Mouse (Mus musculus): ENCODE measurements at regions not wholly inside any gene's neighbourhood (a gene's known extent, or its start where the extent isn't known, plus 50 kb on each side); places are given as distances from the start of the nearest gene placed in this dataset.

- H3K9ac ChIP-seq (ENCODE audit: insufficient read depth, low read depth, low read length, poor library complexity, severe bottlenecking): no peak overlapping the region
- no peaks in the 10 kb centered on the region for H3K4me1 ChIP-seq (ENCODE audit: control insufficient read depth in 2 of 2, insufficient read depth in 2 of 2, low read length in 2 of 2, poor library complexity in 1 of 2)
- TF ChIP-seq MAFK (IDR thresholded peaks at IDR 0.05; ENCODE audit: insufficient read depth, low read depth, low read length) (no peak), ZNF384 (IDR thresholded peaks at IDR 0.05; ENCODE audit: low read depth, low read length) (no peak), ZC3H11A (IDR thresholded peaks at IDR 0.05; ENCODE audit: borderline replicate concordance, low read depth, low read length) (no peak), CHD2 (IDR thresholded peaks at IDR 0.05; ENCODE audit: low read depth, low read length) (no peak), HCFC1 (IDR thresholded peaks at IDR 0.05; ENCODE audit: borderline replicate concordance, insufficient read depth, low read length) (no peak)
- no peak overlapping the region for H3K27ac ChIP-seq (ENCODE audit: insufficient read depth, low read depth, low read length, poor library complexity, severe bottlenecking)
- H3K9me3 ChIP-seq (ENCODE audit: control insufficient read depth, insufficient read depth, low read depth, low read length): no peaks in the 10 kb centered on the region
- no peaks in the 10 kb centered on the region for H3K36me3 ChIP-seq (ENCODE audit: control insufficient read depth, insufficient read depth, low read length, poor library complexity, severe bottlenecking)
- H3K4me3 ChIP-seq (ENCODE audit: insufficient read depth in 1 of 2, low read depth in 1 of 2, low read length in 2 of 2, poor library complexity in 1 of 2, severe bottlenecking in 1 of 2): no peak overlapping the region
- in situ Hi-C loops (cut with MboI; ENCODE audit: low sequenced_read_pairs in 2 of 2, unreplicated experiment in 2 of 2): no loop called here
- DNase-seq (ENCODE audit: low read depth, low spot score): no peak
These were observed 1456.2 kb upstream of the Adam24 start for GRCm38 (mm10) chr8:39218716-39219115.

- no peaks in the 10 kb centered on the region for H3K4me1 ChIP-seq (ENCODE audit: control insufficient read depth in 2 of 2, insufficient read depth in 2 of 2, low read length in 2 of 2, poor library complexity in 1 of 2)
- no peaks in the 10 kb centered on the region for H3K36me3 ChIP-seq (ENCODE audit: control insufficient read depth, insufficient read depth, low read length, poor library complexity, severe bottlenecking)
- H3K27ac ChIP-seq (ENCODE audit: insufficient read depth, low read depth, low read length, poor library complexity, severe bottlenecking): no peak overlapping the region
- H3K9me3 ChIP-seq (ENCODE audit: control insufficient read depth, insufficient read depth, low read depth, low read length): no peaks in the 10 kb centered on the region
- H3K9ac ChIP-seq (ENCODE audit: insufficient read depth, low read depth, low read length, poor library complexity, severe bottlenecking): no peak overlapping the region
- H3K4me3 ChIP-seq (ENCODE audit: insufficient read depth in 1 of 2, low read depth in 1 of 2, low read length in 2 of 2, poor library complexity in 1 of 2, severe bottlenecking in 1 of 2): no peak overlapping the region
- in situ Hi-C loops (cut with MboI; ENCODE audit: low sequenced_read_pairs in 2 of 2, unreplicated experiment in 2 of 2): no loop called here
- DNase-seq (ENCODE audit: low read depth, low spot score): no peak
- TF ChIP-seq ZNF384 (IDR thresholded peaks at IDR 0.05; ENCODE audit: low read depth, low read length): no peak
- TF ChIP-seq ZC3H11A (IDR thresholded peaks at IDR 0.05; ENCODE audit: borderline replicate concordance, low read depth, low read length): no peak
- no peak for TF ChIP-seq CHD2 (IDR thresholded peaks at IDR 0.05; ENCODE audit: low read depth, low read length)
- no peak for TF ChIP-seq MAFK (IDR thresholded peaks at IDR 0.05; ENCODE audit: insufficient read depth, low read depth, low read length)
- TF ChIP-seq HCFC1 (IDR thresholded peaks at IDR 0.05; ENCODE audit: borderline replicate concordance, insufficient read depth, low read length): no peak
These were observed 1447.6 kb upstream of the Adam24 start for GRCm38 (mm10) chr8:39227239-39227638.

- H3K27ac ChIP-seq (ENCODE audit: insufficient read depth, low read depth, low read length, poor library complexity, severe bottlenecking): no peak overlapping the region
- in situ Hi-C loops (cut with MboI; ENCODE audit: low sequenced_read_pairs in 2 of 2, unreplicated experiment in 2 of 2): no loop called here
- TF ChIP-seq CHD2 (IDR thresholded peaks at IDR 0.05; ENCODE audit: low read depth, low read length): no peak
- TF ChIP-seq HCFC1 (IDR thresholded peaks at IDR 0.05; ENCODE audit: borderline replicate concordance, insufficient read depth, low read length): no peak
- TF ChIP-seq MAFK (IDR thresholded peaks at IDR 0.05; ENCODE audit: insufficient read depth, low read depth, low read length): no peak
- no peak for TF ChIP-seq ZC3H11A (IDR thresholded peaks at IDR 0.05; ENCODE audit: borderline replicate concordance, low read depth, low read length)
- TF ChIP-seq ZNF384 (IDR thresholded peaks at IDR 0.05; ENCODE audit: low read depth, low read length): no peak
- DNase-seq (ENCODE audit: low read depth, low spot score): no peak
- no peak overlapping the region for H3K9ac ChIP-seq (ENCODE audit: insufficient read depth, low read depth, low read length, poor library complexity, severe bottlenecking)
- H3K4me3 ChIP-seq (ENCODE audit: insufficient read depth in 1 of 2, low read depth in 1 of 2, low read length in 2 of 2, poor library complexity in 1 of 2, severe bottlenecking in 1 of 2): no peak overlapping the region
- no peaks in the 10 kb centered on the region for H3K36me3 ChIP-seq (ENCODE audit: control insufficient read depth, insufficient read depth, low read length, poor library complexity, severe bottlenecking)
- no peaks in the 10 kb centered on the region for H3K9me3 ChIP-seq (ENCODE audit: control insufficient read depth, insufficient read depth, low read depth, low read length)
- H3K4me1 ChIP-seq (ENCODE audit: control insufficient read depth in 2 of 2, insufficient read depth in 2 of 2, low read length in 2 of 2, poor library complexity in 1 of 2): no peaks in the 10 kb centered on the region
These were observed 1405.8 kb upstream of the Adam24 start for GRCm38 (mm10) chr8:39268970-39269497.

- H3K27ac ChIP-seq (ENCODE audit: insufficient read depth, low read depth, low read length, poor library complexity, severe bottlenecking): no peak overlapping the region
- H3K4me1 ChIP-seq (ENCODE audit: control insufficient read depth in 2 of 2, insufficient read depth in 2 of 2, low read length in 2 of 2, poor library complexity in 1 of 2): no peaks in the 10 kb centered on the region
- H3K9ac ChIP-seq (ENCODE audit: insufficient read depth, low read depth, low read length, poor library complexity, severe bottlenecking): no peak overlapping the region
- H3K4me3 ChIP-seq (ENCODE audit: insufficient read depth in 1 of 2, low read depth in 1 of 2, low read length in 2 of 2, poor library complexity in 1 of 2, severe bottlenecking in 1 of 2): no peak overlapping the region
- DNase-seq (ENCODE audit: low read depth, low spot score): no peak
- no peaks in the 10 kb centered on the region for H3K9me3 ChIP-seq (ENCODE audit: control insufficient read depth, insufficient read depth, low read depth, low read length)
- TF ChIP-seq HCFC1 (IDR thresholded peaks at IDR 0.05; ENCODE audit: borderline replicate concordance, insufficient read depth, low read length) (no peak), CHD2 (IDR thresholded peaks at IDR 0.05; ENCODE audit: low read depth, low read length) (no peak), ZNF384 (IDR thresholded peaks at IDR 0.05; ENCODE audit: low read depth, low read length) (no peak), MAFK (IDR thresholded peaks at IDR 0.05; ENCODE audit: insufficient read depth, low read depth, low read length) (no peak), ZC3H11A (IDR thresholded peaks at IDR 0.05; ENCODE audit: borderline replicate concordance, low read depth, low read length) (no peak)
- no peaks in the 10 kb centered on the region for H3K36me3 ChIP-seq (ENCODE audit: control insufficient read depth, insufficient read depth, low read length, poor library complexity, severe bottlenecking)
- in situ Hi-C loops (cut with MboI; ENCODE audit: low sequenced_read_pairs in 2 of 2, unreplicated experiment in 2 of 2): no loop called here
These were observed 1377.2 kb upstream of the Adam24 start for GRCm38 (mm10) chr8:39297548-39298306.

Data from ES-E14 (cell line).